Mouse (Mus musculus) liver, adult 2 months (tissue): ENCODE measurements around the gene Dnajc12.

ENCODE experiments used
- CTCF ChIP-seq: fragments of 200-500 bp; IDR thresholded peaks from 2 replicates; pipeline ENCODE4 v1.5.1; 2011; ENCODE audit warnings: low read depth, low read length, control low read depth
- POLR2A ChIP-seq: fragments of 200-500 bp; IDR thresholded peaks from 2 replicates; pipeline ENCODE4 v1.6.1; 2011; ENCODE audit warnings: low read length, control low read depth; ENCODE audit not compliant: insufficient read depth; ENCODE audit errors: extremely low read depth

- TF ChIP-seq CTCF (no peak), POLR2A (no peak)
Observed at GRCm38 (mm10) chr10:63360502-63360901, 21.7 kb upstream of the Dnajc12 start.
